Mouse (Mus musculus) heart, embryonic 13.5 days (tissue): ENCODE measurements at regions not wholly inside any gene's neighbourhood (a gene's known extent, or its start where the extent isn't known, plus 50 kb on each side); places are given as distances from the start of the nearest gene placed in this dataset.

Experiments used
- ATAC-seq: fragments of 200-750 bp; cut with Nextera tagmentation; 2 replicates; pipeline ENCODE4 v1.8.0; 2017; ENCODE audit warnings: moderate TSS enrichment; ENCODE audit not compliant: insufficient number of reproducible peaks, low FRiP score, low TSS enrichment; ENCODE audit errors: extremely low read depth
- H3K27ac ChIP-seq: fragments of 300-500 bp; sonication (generic); replicated peaks from 2 replicates; pipeline ENCODE4 v1.5.1; 2015; ENCODE audit warnings: moderate library complexity, mild to moderate bottlenecking, inconsistent platforms
- H3K27me3 ChIP-seq: fragments of 300-500 bp; sonication (generic); replicated peaks from 2 replicates; pipeline ENCODE4 v1.6.1; 2015; ENCODE audit warnings: mild to moderate bottlenecking, inconsistent platforms
- H3K36me3 ChIP-seq: fragments of 300-500 bp; sonication (generic); 2 replicates; pipeline ENCODE4 v1.6.1; 2015; ENCODE audit warnings: mild to moderate bottlenecking, inconsistent platforms
- H3K4me1 ChIP-seq: fragments of 300-500 bp; sonication (generic); 2 replicates; pipeline ENCODE4 v1.6.1; 2015; ENCODE audit warnings: inconsistent platforms
- H3K4me2 ChIP-seq: fragments of 300-500 bp; sonication (generic); 2 replicates; pipeline ENCODE4 v1.6.1; 2015; ENCODE audit warnings: inconsistent platforms, mild to moderate bottlenecking, moderate library complexity
- H3K4me3 ChIP-seq: fragments of 300-500 bp; sonication (generic); 2 replicates; pipeline ENCODE4 v1.5.1; 2015; ENCODE audit warnings: moderate library complexity, mild to moderate bottlenecking, inconsistent platforms
- H3K9ac ChIP-seq: fragments of 300-500 bp; sonication (generic); 2 replicates; pipeline ENCODE4 v1.6.1; 2015; ENCODE audit warnings: inconsistent platforms, mild to moderate bottlenecking, moderate library complexity
- H3K9me3 ChIP-seq: fragments of 300-500 bp; sonication (generic); 2 replicates; pipeline ENCODE4 v1.6.1; 2016; ENCODE audit warnings: inconsistent platforms
- WGBS: fragments of 180-500 bp; shearing (Covaris S2); methylation state at CpG from one replicate; pipeline ENCODE4 v1.1.7; 2015; ENCODE audit warnings: mixed read lengths; 5-methylcytosine and 5-hydroxymethylcytosine counted together

DNA sequence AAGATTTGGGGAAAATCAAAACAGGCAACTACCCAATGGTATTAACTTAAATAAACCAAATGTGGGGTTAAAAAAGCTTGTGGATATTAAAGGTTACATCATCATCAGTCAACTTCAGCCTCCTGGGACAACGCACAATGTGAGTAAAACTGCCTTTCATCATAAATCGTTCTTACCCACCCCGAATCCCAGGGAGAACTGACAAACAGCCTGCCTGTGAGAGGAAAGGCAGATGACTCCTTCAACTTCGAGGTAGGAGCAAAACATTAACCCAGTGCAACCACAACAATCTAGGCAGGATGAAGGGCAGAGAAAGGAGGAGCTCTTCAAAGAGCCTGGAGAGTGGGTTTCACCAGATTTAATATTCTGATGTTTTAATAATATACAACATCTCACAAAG, 135.3 kb upstream of the Gm37988 start:
- no peak overlapping the region for H3K27ac ChIP-seq
- H3K4me3 ChIP-seq = no peak overlapping the region
- no peak overlapping the region for H3K4me2 ChIP-seq
- H3K36me3 ChIP-seq = no peaks in the 10 kb centered on the region
- 50% methylated on average over 4 of the region's 4 CpGs for WGBS
- peaks cover 12% of the 10 kb centered on the region; the same call in 1 of the 2 replicates for H3K4me1 ChIP-seq
- no peak for ATAC-seq
- H3K27me3 ChIP-seq = no peaks in the 10 kb centered on the region
- no peaks in the 10 kb centered on the region for H3K9me3 ChIP-seq
- H3K9ac ChIP-seq = no peak overlapping the region

DNA sequence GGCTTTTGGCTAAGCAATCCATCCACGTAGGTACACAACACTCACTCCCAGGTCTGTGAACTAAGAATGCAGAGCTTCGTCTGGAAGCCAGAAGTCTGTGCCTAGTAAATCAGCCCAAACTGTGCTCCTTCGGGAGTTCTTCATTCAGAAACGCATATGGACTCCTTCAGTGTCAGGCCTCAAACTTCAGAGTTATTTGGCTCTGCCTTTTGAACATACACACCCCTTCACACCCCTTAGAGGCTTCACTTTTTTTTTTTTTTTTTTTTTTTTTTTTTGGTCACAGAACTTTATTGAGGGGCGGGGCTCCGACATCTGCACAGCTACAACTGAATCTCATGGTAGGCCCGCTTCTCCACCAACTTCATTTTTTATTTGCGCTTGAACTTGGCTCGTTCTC, 120.1 kb upstream of the Gm37988 start:
- Histone ChIP-seq H3K4me2 (no peak overlapping the region), H3K4me1 (no peaks in the 10 kb centered on the region; the same call in 1 of the 2 replicates), H3K9ac (no peak overlapping the region), H3K4me3 (no peak overlapping the region), H3K9me3 (no peaks in the 10 kb centered on the region), H3K27me3 (peaks cover 10% of the 10 kb centered on the region; the same call in 1 of the 2 replicates), H3K36me3 (no peaks in the 10 kb centered on the region), H3K27ac (no peak overlapping the region)
- 87% methylated on average over 9 of the region's 9 CpGs for WGBS
- no peak for ATAC-seq

DNA sequence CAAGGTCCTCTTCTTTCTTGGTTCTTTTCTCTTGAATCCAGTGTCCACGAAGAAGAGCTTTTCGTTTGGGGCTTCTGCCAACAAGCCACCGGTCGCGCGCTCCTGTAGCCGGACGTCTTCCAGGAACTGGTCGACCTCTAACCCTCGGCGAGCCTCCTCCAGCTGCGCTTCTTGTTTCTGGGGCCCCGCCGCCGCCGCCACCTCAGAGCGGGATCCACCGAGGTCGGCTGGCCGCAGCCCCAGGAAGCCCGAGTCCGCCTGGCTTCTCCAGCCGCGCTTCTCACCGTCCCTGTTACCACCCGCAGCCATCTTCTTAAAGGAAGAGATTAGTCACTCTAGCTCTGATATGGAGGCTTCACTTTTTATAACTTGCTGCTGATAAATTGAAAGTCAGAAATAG, 118.6 kb upstream of the Gm37988 start:
- Histone ChIP-seq H3K9ac (peak overlapping the region; percentile 37; the same call in 1 of the 2 replicates), H3K9me3 (no peaks in the 10 kb centered on the region), H3K4me2 (peak overlapping the region; percentile 67), H3K4me3 (peak overlapping the region; percentile 39), H3K36me3 (no peaks in the 10 kb centered on the region), H3K27ac (no peak overlapping the region), H3K4me1 (no peaks in the 10 kb centered on the region; the same call in 1 of the 2 replicates), H3K27me3 (peaks cover 10% of the 10 kb centered on the region; the same call in 1 of the 2 replicates)
- WGBS = 16% methylated on average over 26 of the region's 26 CpGs
- ATAC-seq = no peak

DNA sequence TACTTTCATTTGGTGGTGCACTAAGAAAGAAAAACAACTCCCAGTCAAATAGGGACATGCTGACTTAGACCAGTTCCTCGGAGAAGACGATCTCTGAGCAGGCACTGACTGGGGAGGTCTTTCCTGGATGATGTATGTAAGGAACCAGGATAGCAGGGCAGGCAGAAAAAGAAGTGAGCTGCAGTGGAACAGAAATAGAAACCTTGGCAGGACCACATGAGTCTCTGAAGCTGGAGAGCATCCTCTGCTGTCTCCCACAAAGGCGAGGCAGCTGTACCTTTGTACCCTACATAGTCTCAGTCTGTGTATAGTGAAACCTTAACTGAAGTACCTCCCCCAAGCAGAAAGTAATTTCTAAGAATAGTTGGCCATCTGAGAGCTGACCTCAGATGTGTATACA, 104.4 kb upstream of the Gm37988 start:
- Histone ChIP-seq H3K36me3 (no peaks in the 10 kb centered on the region), H3K4me1 (0 out of 2 replicates have a peak, but pooled peaks cover 3% of the 10 kb centered on the region), H3K27me3 (no peaks in the 10 kb centered on the region), H3K27ac (no peak overlapping the region), H3K4me2 (no peak overlapping the region), H3K9me3 (no peaks in the 10 kb centered on the region), H3K9ac (no peak overlapping the region), H3K4me3 (no peak overlapping the region)
- no peak for ATAC-seq
- WGBS = 71% methylated on average over 3 of the region's 3 CpGs

DNA sequence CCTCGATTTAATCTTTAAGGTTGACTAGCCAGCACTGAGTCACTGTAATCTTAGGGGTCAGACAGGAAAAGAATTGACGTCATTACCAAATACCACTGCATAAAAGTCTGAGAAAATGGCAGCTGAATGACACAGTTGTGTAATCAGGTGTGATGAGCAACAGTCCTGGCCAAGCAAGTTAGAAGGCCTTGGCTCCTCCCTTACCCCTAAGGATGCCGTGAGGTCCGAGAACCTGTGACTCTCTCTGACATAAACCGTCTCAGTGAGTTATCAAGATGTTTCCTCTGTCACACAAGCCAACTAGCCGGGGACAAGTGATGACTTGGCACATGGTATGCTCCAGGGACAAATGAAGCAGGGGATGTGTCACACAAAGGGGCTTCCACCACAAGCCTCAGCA, 101.5 kb upstream of the Gm37988 start:
- WGBS = 46% methylated on average over 6 of the region's 6 CpGs
- H3K36me3 ChIP-seq = no peaks in the 10 kb centered on the region
- no peak overlapping the region for H3K4me2 ChIP-seq
- H3K27me3 ChIP-seq = no peaks in the 10 kb centered on the region
- no peak for ATAC-seq
- no peak overlapping the region for H3K9ac ChIP-seq
- no peak overlapping the region for H3K4me3 ChIP-seq
- H3K9me3 ChIP-seq = no peaks in the 10 kb centered on the region
- 0 out of 2 replicates have a peak, but pooled peaks cover 3% of the 10 kb centered on the region for H3K4me1 ChIP-seq
- no peak overlapping the region for H3K27ac ChIP-seq

DNA sequence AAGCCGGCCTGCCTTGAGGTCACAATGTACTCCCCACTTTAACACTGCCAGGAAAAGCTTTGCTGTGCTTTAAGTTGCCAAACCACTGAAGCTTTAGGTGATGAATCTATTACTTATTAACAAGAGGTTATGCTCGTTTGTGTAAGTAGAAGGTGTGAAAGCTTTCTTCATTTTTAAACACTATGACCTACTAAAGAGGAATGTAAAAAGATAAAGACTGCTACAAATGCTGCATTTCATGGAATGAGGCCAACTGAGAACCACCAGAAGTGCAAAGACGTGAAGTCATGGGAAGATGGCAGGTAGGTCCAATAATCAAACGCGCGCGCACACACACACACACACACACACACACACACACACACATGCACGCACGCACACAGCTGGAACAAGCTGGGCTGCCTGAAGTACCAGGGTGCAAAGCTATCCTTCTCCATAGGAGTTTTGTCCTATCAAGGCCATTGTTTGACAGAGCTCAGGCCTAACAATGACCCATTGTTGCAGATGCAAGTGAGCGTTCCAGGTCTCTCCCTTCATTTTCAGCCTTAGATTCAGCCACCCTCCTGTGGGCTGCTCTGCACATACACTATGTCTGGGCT, 85.3 kb upstream of the Gm37988 start:
- Histone ChIP-seq H3K4me3 (no peak overlapping the region), H3K27me3 (no peaks in the 10 kb centered on the region), H3K9ac (no peak overlapping the region), H3K4me2 (no peak overlapping the region), H3K36me3 (no peaks in the 10 kb centered on the region), H3K4me1 (no peaks in the 10 kb centered on the region), H3K9me3 (no peaks in the 10 kb centered on the region), H3K27ac (no peak overlapping the region)
- WGBS = 82% methylated on average over 10 of the region's 10 CpGs
- ATAC-seq = no peak
